Mouse (Mus musculus): ENCODE data around the gene Tex26.
A peak's percentile ranks its signal among the peaks of the same experiment; 100 is the strongest.

Tex26 gene

GRCm38 (mm10) chr5:149433618-149434017 lies 5.8 kb upstream of the Tex26 start:
- no peak for DNase-seq (ENCODE audit: low read depth, low spot score)

- no peak for DNase-seq (ENCODE audit: low read depth, low spot score)
These were observed 5.2 kb upstream of the Tex26 start for GRCm38 (mm10) chr5:149434141-149434690.

- DNase-seq (ENCODE audit: low read depth, low spot score) = no peak
These were observed 2.9 kb upstream of the Tex26 start for GRCm38 (mm10) chr5:149436541-149436940.

- no peak for DNase-seq (ENCODE audit: low read depth, low spot score)
These were observed 2.3 kb upstream of the Tex26 start for GRCm38 (mm10) chr5:149437150-149437549.

- peak; percentile 77 for DNase-seq (ENCODE audit: low read depth, low spot score)
These were observed 717 bp downstream of the Tex26 start for GRCm38 (mm10) chr5:149440180-149440573.

GRCm38 (mm10) chr5:149441646-149442276 lies 2.3 kb downstream of the Tex26 start:
- DNase-seq (ENCODE audit: low read depth, low spot score) = peak; percentile 43

GRCm38 (mm10) chr5:149442277-149442660 lies 2.8 kb downstream of the Tex26 start:
- DNase-seq (ENCODE audit: low read depth, low spot score) = peak; percentile 57

- DNase-seq (ENCODE audit: low read depth, low spot score) = no peak
These were observed 5.0 kb downstream of the Tex26 start for GRCm38 (mm10) chr5:149444451-149444850.

- DNase-seq (ENCODE audit: low read depth, low spot score) = no peak
These were observed 7.0 kb downstream of the Tex26 start for GRCm38 (mm10) chr5:149446495-149446894.

GRCm38 (mm10) chr5:149447733-149448132 lies 8.3 kb downstream of the Tex26 start:
- no peak for DNase-seq (ENCODE audit: low read depth, low spot score)

- no peak for DNase-seq (ENCODE audit: low read depth, low spot score)
These were observed 9.9 kb downstream of the Tex26 start for GRCm38 (mm10) chr5:149449406-149449805.

GRCm38 (mm10) chr5:149451209-149451681 lies 11.8 kb downstream of the Tex26 start:
- DNase-seq (ENCODE audit: low read depth, low spot score) = no peak

GRCm38 (mm10) chr5:149454281-149454680 lies 14.8 kb downstream of the Tex26 start:
- no peak for DNase-seq (ENCODE audit: low read depth, low spot score)

GRCm38 (mm10) chr5:149456544-149456943 lies 17.1 kb downstream of the Tex26 start:
- DNase-seq (ENCODE audit: low read depth, low spot score) = no peak

GRCm38 (mm10) chr5:149462071-149462470 lies 22.6 kb downstream of the Tex26 start:
- DNase-seq (ENCODE audit: low read depth, low spot score) = no peak

- DNase-seq (ENCODE audit: low read depth, low spot score) = no peak
These were observed 25.8 kb downstream of the Tex26 start for GRCm38 (mm10) chr5:149465305-149465704.

- no peak for DNase-seq (ENCODE audit: low read depth, low spot score)
These were observed 34.7 kb downstream of the Tex26 start for GRCm38 (mm10) chr5:149474142-149474541.

- DNase-seq (ENCODE audit: low read depth, low spot score) = no peak
These were observed 35.4 kb downstream of the Tex26 start for GRCm38 (mm10) chr5:149474701-149475468.

- no peak for DNase-seq (ENCODE audit: low read depth, low spot score)
These were observed 42.5 kb downstream of the Tex26 start for GRCm38 (mm10) chr5:149481920-149482319.

GRCm38 (mm10) chr5:149483321-149484052 lies 44.0 kb downstream of the Tex26 start:
- no peak for DNase-seq (ENCODE audit: low read depth, low spot score)

- no peak for DNase-seq (ENCODE audit: low read depth, low spot score)
These were observed 44.8 kb downstream of the Tex26 start for GRCm38 (mm10) chr5:149484270-149484669.

- no peak for DNase-seq (ENCODE audit: low read depth, low spot score)
These were observed 46.0 kb downstream of the Tex26 start for GRCm38 (mm10) chr5:149485447-149485846.

Data from retina, postnatal 7 days (tissue).